ENCODE assay signal across 9 mouse cellular contexts in genomic region chr14:52106741-52107140, GRCm38 (mm10). TPM values are rescaled to one million over a fixed set of nuclear protein-coding genes. Genes with fewer than 3 reads are reported as not detected.
DNase-seq lines count a peak whose midpoint lies in the region; ATAC-seq lines count a peak whose summit lies in the region.
"Had no signal": no experiment of that assay in that cellular context is flagged by ENCODE, and none has a peak within 500 bp of the region (broad histone marks: within the 10 kb centered on the region; RNA-seq: fewer than 3 reads in every experiment).

No protein-coding gene starts in this region.

- peak; percentile 45 to 76 for DNase-seq in frontal cortex, adult 2 months (ENCODE audit: extremely low spot score in 1 of 2, low spot score in 1 of 2)
- peak; percentile 78 for DNase-seq in cerebellum, adult 9-11 months
- no peak for DNase-seq in heart, embryonic 10.5 days (ENCODE audit: low spot score)
- DNase-seq in liver, embryonic 11.5 days (ENCODE audit: low spot score) = no peak
- peak; percentile 13 for DNase-seq in ovary, adult 18-20 months (ENCODE audit: low spot score)
- peak; percentile 63 for DNase-seq in yolk sac, embryonic 10.5 days (ENCODE audit: low spot score)

- no peak for ATAC-seq in frontal cortex, adult (ENCODE audit: low TSS enrichment)
- no peak for ATAC-seq in kidney, embryonic 16.5 days (ENCODE audit: low FRiP score, low TSS enrichment)
- ATAC-seq in liver, embryonic 11.5 days (replicated peaks; ENCODE audit: low FRiP score) = no peak

- no peaks in the 10 kb centered on the region for H3K27me3 ChIP-seq in heart, embryonic 10.5 days (ENCODE audit: insufficient read depth, poor library complexity, severe bottlenecking)
- H3K27me3 ChIP-seq in kidney, embryonic 16.5 days (ENCODE audit: insufficient read depth, low read length) = no peaks in the 10 kb centered on the region
- no peaks in the 10 kb centered on the region for H3K27me3 ChIP-seq in liver, embryonic 11.5 days (replicated peaks; ENCODE audit: control insufficient read depth, insufficient read depth, low read length)

- H3K9ac ChIP-seq in kidney, embryonic 16.5 days (replicated peaks; ENCODE audit: low read length) = peak overlapping the region; percentile 33; the same call in 1 of the 2 replicates
- H3K9ac ChIP-seq in liver, embryonic 11.5 days (ENCODE audit: low read depth, low read length) = peak overlapping the region; percentile 43; the same call in 1 of the 2 replicates

- peaks cover 3% of the 10 kb centered on the region for H3K36me3 ChIP-seq in heart, embryonic 10.5 days
- peaks cover 5% of the 10 kb centered on the region; the same call in 1 of the 2 replicates for H3K36me3 ChIP-seq in kidney, embryonic 16.5 days (ENCODE audit: insufficient read depth, low read length)
- H3K36me3 ChIP-seq in liver, embryonic 11.5 days (ENCODE audit: control insufficient read depth, insufficient read depth, low read length) = no peaks in the 10 kb centered on the region

- WGBS in heart, embryonic 10.5 days = 29% methylated on average over 10 of the region's 10 CpGs
- WGBS in kidney, embryonic 16.5 days = 13% methylated on average over 10 of the region's 10 CpGs
- 34% methylated on average over 10 of the region's 10 CpGs for WGBS in liver, embryonic 11.5 days

- H3K27ac ChIP-seq in heart, embryonic 10.5 days = peak overlapping the region; percentile 36; the same call in 1 of the 2 replicates
- H3K27ac ChIP-seq in kidney, embryonic 16.5 days (ENCODE audit: low read length) = peak overlapping the region; percentile 86
- peak overlapping the region; percentile 68; the same call in 1 of the 2 replicates for H3K27ac ChIP-seq in liver, embryonic 11.5 days (ENCODE audit: low read depth, low read length)

- H3K9me3 ChIP-seq in heart, embryonic 10.5 days = no peaks in the 10 kb centered on the region
- no peaks in the 10 kb centered on the region for H3K9me3 ChIP-seq in kidney, embryonic 16.5 days (ENCODE audit: low read length)
- no peaks in the 10 kb centered on the region for H3K9me3 ChIP-seq in liver, embryonic 11.5 days (ENCODE audit: control insufficient read depth, low read length)
- H3K9me3 ChIP-seq: G1E had no signal

- peak overlapping the region; percentile 37 for H3K4me2 ChIP-seq in kidney, embryonic 16.5 days (replicated peaks; ENCODE audit: low read depth, low read length)
- H3K4me2 ChIP-seq in liver, embryonic 11.5 days = peak overlapping the region; percentile 46

- 0 out of 2 replicates have a peak, but pooled peaks cover 8% of the 10 kb centered on the region for H3K4me1 ChIP-seq in heart, embryonic 10.5 days
- H3K4me1 ChIP-seq in kidney, embryonic 16.5 days (ENCODE audit: insufficient read depth, low read length) = peaks cover 21% of the 10 kb centered on the region
- peaks cover 10% of the 10 kb centered on the region; the same call in 1 of the 2 replicates for H3K4me1 ChIP-seq in liver, embryonic 11.5 days (replicated peaks; ENCODE audit: control insufficient read depth, insufficient read depth, low read length)

- peak overlapping the region; percentile 18; the same call in 1 of the 2 replicates for H3K4me3 ChIP-seq in heart, embryonic 10.5 days
- no peak overlapping the region for H3K4me3 ChIP-seq in kidney, embryonic 16.5 days (ENCODE audit: low read length)
- no peak overlapping the region for H3K4me3 ChIP-seq in liver, embryonic 11.5 days (ENCODE audit: low read depth, low read length)

RNA-seq across cellular contexts. Expression of gene Hnrnpc, which starts 2.9 kb away (rescaled TPM):
- polyA plus RNA-seq in frontal cortex, adult 2 months (2012; rRNA removed) = 260 and 273 TPM in 2 replicates
- 506 and 686 TPM in 2 replicates for polyA plus RNA-seq in heart, embryonic 10.5 days (2016; fragmentation: Nextera tagmentation; extraction: Ambion mirVana)
- polyA plus RNA-seq in kidney, embryonic 16.5 days (2015; fragmentation: Nextera tagmentation; extraction: Ambion mirVana) = 659 and 687 TPM in 2 replicates
- 698 and 737 TPM in 2 replicates for polyA plus RNA-seq in liver, embryonic 11.5 days (2014; fragmentation: Nextera tagmentation; extraction: Ambion mirVana)

RNA-seq across cellular contexts. Expression of gene Rpgrip1, which starts 3.8 kb away (rescaled TPM):
- 1.4 and 2.0 TPM in 2 replicates for polyA plus RNA-seq in frontal cortex, adult 2 months (2012; rRNA removed)
- 52.3 and 61.7 TPM in 2 replicates for polyA plus RNA-seq in heart, embryonic 10.5 days (2016; fragmentation: Nextera tagmentation; extraction: Ambion mirVana)
- 67.4 and 74.1 TPM in 2 replicates for polyA plus RNA-seq in kidney, embryonic 16.5 days (2015; fragmentation: Nextera tagmentation; extraction: Ambion mirVana)
- polyA plus RNA-seq in liver, embryonic 11.5 days (2014; fragmentation: Nextera tagmentation; extraction: Ambion mirVana) = 103 and 111 TPM in 2 replicates

Comparison
In these comparisons a context has a peak if more than half of its experiments do, and no peak if none do; other contexts are left out.
1. DNase-seq: peak in frontal cortex, adult 2 months (2 of 2), cerebellum, adult 9-11 months (single experiment), ovary, adult 18-20 months (single experiment) and yolk sac, embryonic 10.5 days (single experiment); none in heart, embryonic 10.5 days (single experiment) and liver, embryonic 11.5 days (single experiment).
2. H3K27ac ChIP-seq: peak in every context shown above with its lines; median percentile 86 in kidney, embryonic 16.5 days; 68 in liver, embryonic 11.5 days; 36 in heart, embryonic 10.5 days.
3. RNA of gene Rpgrip1, which starts 3.8 kb away (polyA plus RNA-seq): 103 to 111 TPM in liver, embryonic 11.5 days, 67.4 to 74.1 TPM in kidney, embryonic 16.5 days and 52.3 to 61.7 TPM in heart, embryonic 10.5 days; 1.4 to 2.0 TPM in frontal cortex, adult 2 months; every median in the first group is over 10 times any median in the second.